Mouse (Mus musculus) frontal cortex, adult (tissue): ENCODE data around the gene Atp6v0e2.

Experiments
- ATAC-seq: cut with Nextera tagmentation; 2 replicates; pipeline ENCODE4 v1.9.2; 2017; ENCODE audit warnings: mild to moderate bottlenecking, moderate library complexity, mixed read lengths; ENCODE audit not compliant: low TSS enrichment

Atp6v0e2 gene

GRCm38 (mm10) chr6:48537105-48537954 lies at the start of gene Atp6v0e2:
Gene Atp6v0e2, plus strand, starts transcription at chr6:48537615.
- ATAC-seq, result peak; percentile 94

GRCm38 (mm10) chr6:48487747-48488725 lies 49.4 kb upstream of the Atp6v0e2 start:
- ATAC-seq, result no peak

- ATAC-seq, result peak; percentile 42
These were observed 47.7 kb upstream of the Atp6v0e2 start for GRCm38 (mm10) chr6:48489741-48490140.

GRCm38 (mm10) chr6:48491361-48491760 lies 46.1 kb upstream of the Atp6v0e2 start:
- no peak for ATAC-seq

- ATAC-seq, result no peak
These were observed 44.2 kb upstream of the Atp6v0e2 start for GRCm38 (mm10) chr6:48493136-48493730.

GRCm38 (mm10) chr6:48497521-48497920 lies 39.9 kb upstream of the Atp6v0e2 start:
- no peak for ATAC-seq

- peak; percentile 4; the same call in 1 of the 2 replicates for ATAC-seq
These were observed 33.6 kb upstream of the Atp6v0e2 start for GRCm38 (mm10) chr6:48503847-48504240.

GRCm38 (mm10) chr6:48504241-48504854 lies 33.1 kb upstream of the Atp6v0e2 start:
- peak; percentile 100 for ATAC-seq

- ATAC-seq, result no peak
These were observed 29.3 kb upstream of the Atp6v0e2 start for GRCm38 (mm10) chr6:48508087-48508486.

- no peak for ATAC-seq
These were observed 27.0 kb upstream of the Atp6v0e2 start for GRCm38 (mm10) chr6:48510426-48510825.

- no peak for ATAC-seq
These were observed 25.6 kb upstream of the Atp6v0e2 start for GRCm38 (mm10) chr6:48511861-48512260.

- ATAC-seq, result peak; percentile 89
These were observed 12.5 kb upstream of the Atp6v0e2 start for GRCm38 (mm10) chr6:48524882-48525281.

- no peak for ATAC-seq
These were observed 9.5 kb upstream of the Atp6v0e2 start for GRCm38 (mm10) chr6:48527901-48528300.

GRCm38 (mm10) chr6:48529261-48529660 lies 8.2 kb upstream of the Atp6v0e2 start:
- no peak for ATAC-seq

- no peak for ATAC-seq
These were observed 7.5 kb upstream of the Atp6v0e2 start for GRCm38 (mm10) chr6:48529871-48530440.

- no peak for ATAC-seq
These were observed 6.6 kb upstream of the Atp6v0e2 start for GRCm38 (mm10) chr6:48530862-48531261.

- ATAC-seq, result no peak
These were observed 3.9 kb upstream of the Atp6v0e2 start for GRCm38 (mm10) chr6:48533475-48533874.

- ATAC-seq, result no peak
These were observed 2.5 kb upstream of the Atp6v0e2 start for GRCm38 (mm10) chr6:48534913-48535312.

GRCm38 (mm10) chr6:48536091-48536490 lies 1.3 kb upstream of the Atp6v0e2 start:
- ATAC-seq, result no peak

GRCm38 (mm10) chr6:48538841-48539737 lies 1.7 kb downstream of the Atp6v0e2 start:
- 0 out of 2 replicates have a peak, but pooled peaks have one; percentile 14 for ATAC-seq
